Mouse (Mus musculus) forebrain, embryonic 13.5 days (tissue): ENCODE measurements around the gene Draxin. TPM values are rescaled to one million over a fixed set of nuclear protein-coding genes. Genes with fewer than 3 reads are reported as not detected.
"Not testable (repeated sequence)": the region's sequence is repeated elsewhere in the genome, so short reads cannot be mapped to it uniquely, and the experiment has no call there.

Experiments
- ATAC-seq: fragments of 200-750 bp; cut with Nextera tagmentation; 2 replicates; pipeline ENCODE4 v1.8.0; 2017
- H3K27ac ChIP-seq: fragments of 300-500 bp; sonication (generic); 2 replicates; pipeline ENCODE4 v1.5.1; 2015; ENCODE audit warnings: inconsistent platforms, mild to moderate bottlenecking, moderate library complexity
- H3K27me3 ChIP-seq: fragments of 300-500 bp; sonication (generic); 2 replicates; pipeline ENCODE4 v1.6.1; 2015; ENCODE audit warnings: mild to moderate bottlenecking, inconsistent platforms
- H3K36me3 ChIP-seq: fragments of 300-500 bp; sonication (generic); 2 replicates; pipeline ENCODE4 v1.6.1; 2015; ENCODE audit warnings: mild to moderate bottlenecking, inconsistent platforms; ENCODE audit not compliant: poor library complexity, severe bottlenecking
- H3K4me1 ChIP-seq: fragments of 300-500 bp; sonication (generic); 2 replicates; pipeline ENCODE4 v1.6.1; 2015; ENCODE audit warnings: inconsistent platforms
- H3K4me2 ChIP-seq: fragments of 300-500 bp; sonication (generic); 2 replicates; pipeline ENCODE4 v1.6.1; 2015; ENCODE audit warnings: inconsistent platforms, mild to moderate bottlenecking, moderate library complexity
- H3K4me3 ChIP-seq: fragments of 300-500 bp; sonication (generic); 2 replicates; pipeline ENCODE4 v1.5.1; 2015; ENCODE audit warnings: mild to moderate bottlenecking, inconsistent platforms
- H3K9ac ChIP-seq: fragments of 300-500 bp; sonication (generic); 2 replicates; pipeline ENCODE4 v1.6.1; 2015; ENCODE audit warnings: mild to moderate bottlenecking, inconsistent platforms
- H3K9me3 ChIP-seq: fragments of 300-500 bp; sonication (generic); replicated peaks from 2 replicates; pipeline ENCODE4 v1.6.1; 2016; ENCODE audit warnings: inconsistent platforms
- WGBS: fragments of 180-500 bp; shearing (Covaris S2); methylation state at CpG from one replicate; pipeline ENCODE4 v1.1.7; 2015; 5-methylcytosine and 5-hydroxymethylcytosine counted together
- polyA plus RNA-seq: library from polyadenylated mRNA; unstranded; fragments of >200 nt; fragmentation: Nextera tagmentation; extraction: Ambion mirVana; gene quantifications from 2 replicates; pipeline ENCODE4 v1.2.1, GENCODE M21; 2015

The Draxin gene
- polyA plus RNA-seq, 1 experiment from 2014 or later = 11.7 TPM

DNA sequence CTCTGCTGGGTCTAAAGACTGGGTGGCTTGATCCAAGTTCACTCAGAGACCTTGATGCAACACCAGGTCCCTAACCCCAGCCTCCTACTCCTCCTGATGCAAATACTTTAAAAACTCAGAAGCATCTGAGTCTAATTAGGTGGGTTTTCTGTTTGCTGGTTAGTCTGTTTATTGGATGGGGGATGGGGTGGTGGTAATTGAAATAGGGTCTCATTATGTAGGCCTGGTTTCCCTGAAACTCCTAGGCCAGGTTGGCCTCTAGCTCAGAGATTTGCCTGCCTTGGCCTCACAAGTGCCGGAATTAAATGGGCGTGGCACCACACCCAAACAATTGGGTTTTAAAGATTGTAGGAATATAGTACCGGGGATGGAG lies 7.8 kb downstream of the Draxin start:
- H3K4me1 ChIP-seq = peaks cover 75% of the 10 kb centered on the region
- no peak overlapping the region for H3K4me3 ChIP-seq
- H3K9me3 ChIP-seq = no peaks in the 10 kb centered on the region
- no peak overlapping the region for H3K9ac ChIP-seq
- peak overlapping the region; percentile 34; the same call in 1 of the 2 replicates for H3K4me2 ChIP-seq
- H3K27me3 ChIP-seq = no peaks in the 10 kb centered on the region
- H3K27ac ChIP-seq = peak overlapping the region; percentile 91
- WGBS = 57% methylated on average over 3 of the region's 3 CpGs
- no peak for ATAC-seq
- no peaks in the 10 kb centered on the region; the same call in 1 of the 2 replicates for H3K36me3 ChIP-seq

DNA sequence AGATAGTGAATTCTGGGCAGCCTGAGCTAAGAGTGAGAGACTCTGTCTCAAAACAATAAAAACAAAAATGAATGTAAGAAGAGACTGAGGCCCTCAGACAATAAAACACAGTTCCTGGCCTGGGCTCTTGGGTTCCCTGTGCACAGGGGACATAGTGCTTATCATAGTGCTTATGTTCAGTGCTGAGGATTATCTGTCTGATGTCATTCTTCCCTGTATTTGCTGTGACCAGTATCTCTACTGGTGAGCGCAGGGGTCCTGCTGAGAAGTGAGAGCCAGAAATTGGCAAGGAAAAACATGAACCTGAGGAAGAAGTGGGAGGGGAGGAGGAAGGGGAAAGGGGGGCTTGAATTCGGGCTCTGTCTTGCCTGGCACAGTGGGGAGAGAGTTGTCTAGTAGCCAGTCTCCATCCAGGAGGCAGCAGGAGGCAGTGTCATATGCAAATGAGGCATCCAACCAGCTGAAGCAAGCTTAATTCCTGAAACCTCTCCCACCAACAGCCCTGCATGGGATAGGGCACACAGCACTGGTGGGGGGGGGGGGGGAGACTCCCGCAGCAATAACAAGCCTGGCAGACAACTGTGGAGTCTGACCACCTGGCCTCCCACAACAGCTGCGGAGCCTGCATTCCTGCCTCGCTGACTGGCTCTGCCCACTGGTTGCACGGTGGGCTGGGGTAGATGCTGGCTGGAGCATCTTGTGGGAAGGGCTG lies 8.4 kb downstream of the Draxin start:
- Histone ChIP-seq H3K27ac (peak overlapping the region; percentile 91), H3K9ac (peak overlapping the region; percentile 12; the same call in 1 of the 2 replicates), H3K27me3 (no peaks in the 10 kb centered on the region), H3K4me1 (peaks cover 69% of the 10 kb centered on the region), H3K36me3 (peaks cover 4% of the 10 kb centered on the region; the same call in 1 of the 2 replicates), H3K4me3 (no peak overlapping the region), H3K4me2 (peak overlapping the region; percentile 34), H3K9me3 (0 out of 2 replicates have a peak, but pooled peaks cover 3% of the 10 kb centered on the region)
- peak; percentile 87 for ATAC-seq
- WGBS = 5% methylated on average over 6 of the region's 6 CpGs

DNA sequence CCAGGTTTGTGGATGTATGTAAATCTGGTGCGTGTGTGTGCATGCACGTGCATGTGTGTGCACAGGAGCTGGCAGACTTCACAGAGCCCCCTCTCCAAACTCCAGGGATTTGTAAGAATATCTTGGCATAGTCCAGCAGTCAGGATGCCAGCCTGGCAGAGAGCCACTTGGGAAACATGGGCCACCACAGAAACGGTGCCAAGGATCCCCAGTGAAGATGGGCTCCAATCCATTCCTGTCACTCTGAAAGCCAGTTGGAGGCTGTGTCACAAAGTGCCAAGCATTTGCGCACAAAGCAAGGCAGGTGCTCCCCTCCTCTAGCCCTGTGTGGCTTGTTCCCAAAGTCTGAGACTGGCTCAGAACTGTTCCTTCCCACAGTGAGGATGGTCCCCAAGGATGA lies 9.1 kb downstream of the Draxin start:
- peak; percentile 64 for ATAC-seq

DNA sequence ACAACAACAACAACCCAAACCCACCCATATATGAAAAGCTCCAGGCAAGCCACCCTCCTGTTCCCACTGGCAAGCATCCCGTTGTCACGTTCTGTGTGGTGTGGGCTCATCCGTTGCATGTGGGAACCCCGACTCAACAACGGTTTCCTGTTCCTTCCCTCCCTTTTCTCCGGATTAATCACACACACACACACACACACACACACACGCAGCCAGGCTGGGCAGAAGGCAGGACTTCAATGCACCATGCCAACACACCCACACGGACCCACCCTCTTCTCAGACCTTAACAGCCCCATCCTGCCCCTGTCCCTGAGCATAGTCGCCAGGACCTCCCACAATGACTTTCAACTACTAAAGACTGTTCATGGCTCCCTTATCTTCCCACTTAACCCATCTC lies 9.9 kb downstream of the Draxin start:
- no peak overlapping the region for H3K4me2 ChIP-seq
- H3K4me3 ChIP-seq = no peak overlapping the region
- peak overlapping the region; percentile 91 for H3K27ac ChIP-seq
- ATAC-seq = no peak
- H3K4me1 ChIP-seq = peaks cover 57% of the 10 kb centered on the region
- 0 out of 2 replicates have a peak, but pooled peaks cover 3% of the 10 kb centered on the region for H3K9me3 ChIP-seq
- WGBS = 75% methylated on average over 9 of the region's 9 CpGs
- peaks cover 7% of the 10 kb centered on the region; the same call in 1 of the 2 replicates for H3K36me3 ChIP-seq
- H3K27me3 ChIP-seq = no peaks in the 10 kb centered on the region
- H3K9ac ChIP-seq = no peak overlapping the region

More for the DNA sequence above, 9.1 kb downstream of the Draxin start:
- WGBS = 56% methylated on average over 4 of the region's 4 CpGs
- Histone ChIP-seq H3K9ac (no peak overlapping the region; the same call in 1 of the 2 replicates), H3K4me2 (peak overlapping the region; percentile 34), H3K4me3 (no peak overlapping the region), H3K9me3 (0 out of 2 replicates have a peak, but pooled peaks cover 3% of the 10 kb centered on the region), H3K36me3 (peaks cover 7% of the 10 kb centered on the region; the same call in 1 of the 2 replicates), H3K4me1 (peaks cover 61% of the 10 kb centered on the region), H3K27me3 (no peaks in the 10 kb centered on the region), H3K27ac (peak overlapping the region; percentile 91)

DNA sequence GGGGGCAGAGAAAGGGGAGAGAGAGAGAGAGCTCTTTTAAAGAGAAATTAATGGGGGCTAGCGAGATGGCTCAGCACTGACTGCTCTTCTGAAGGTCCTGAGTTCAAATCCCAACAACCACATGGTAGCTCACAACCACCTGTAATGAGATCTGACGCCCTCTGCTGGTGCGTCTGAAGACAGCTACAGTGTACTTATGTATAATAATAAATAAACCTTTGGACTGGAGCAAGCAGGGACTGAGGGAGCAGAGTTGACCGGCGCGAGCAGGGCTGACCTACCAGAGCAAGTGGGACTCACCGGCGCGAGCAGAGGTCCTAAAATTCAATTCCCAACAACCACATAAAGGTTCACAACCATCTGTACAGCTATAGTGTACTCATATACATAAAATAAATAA lies 10.9 kb downstream of the Draxin start:
- not testable (repeated sequence) for H3K4me2 ChIP-seq, ATAC-seq, H3K9ac ChIP-seq, H3K9me3 ChIP-seq, H3K27ac ChIP-seq, H3K4me3 ChIP-seq, H3K36me3 ChIP-seq, H3K27me3 ChIP-seq
- H3K4me1 ChIP-seq = peaks cover 54% of the 10 kb centered on the region
- WGBS = 91% methylated on average over 9 of the region's 9 CpGs

DNA sequence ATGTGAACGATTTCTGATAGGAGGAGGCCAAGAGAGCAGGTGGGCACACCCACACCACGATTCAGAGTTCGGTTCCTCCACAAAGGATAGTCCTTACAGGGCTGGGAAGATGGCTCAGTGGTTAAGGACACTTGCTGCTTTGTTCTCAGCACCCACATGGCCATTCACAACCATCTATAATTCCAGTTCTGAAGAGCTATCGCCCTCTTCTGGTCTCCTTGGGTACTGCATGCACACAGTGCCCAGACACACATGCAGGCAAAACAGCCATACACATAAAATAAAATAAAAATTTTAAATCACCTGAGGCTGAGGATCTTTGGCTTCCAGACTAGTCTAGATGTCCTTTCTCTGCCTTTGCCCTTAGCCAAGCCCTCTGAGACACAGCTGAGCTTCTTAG lies 13.1 kb downstream of the Draxin start:
- no peak for ATAC-seq
- H3K36me3 ChIP-seq = peaks cover 22% of the 10 kb centered on the region
- no peak overlapping the region for H3K4me2 ChIP-seq
- no peaks in the 10 kb centered on the region for H3K27me3 ChIP-seq
- WGBS = 79% methylated on average over 4 of the region's 4 CpGs
- no peak overlapping the region for H3K4me3 ChIP-seq
- peaks cover 32% of the 10 kb centered on the region for H3K4me1 ChIP-seq
- no peak overlapping the region for H3K27ac ChIP-seq
- H3K9ac ChIP-seq = no peak overlapping the region
- H3K9me3 ChIP-seq = 0 out of 2 replicates have a peak, but pooled peaks cover 3% of the 10 kb centered on the region

DNA sequence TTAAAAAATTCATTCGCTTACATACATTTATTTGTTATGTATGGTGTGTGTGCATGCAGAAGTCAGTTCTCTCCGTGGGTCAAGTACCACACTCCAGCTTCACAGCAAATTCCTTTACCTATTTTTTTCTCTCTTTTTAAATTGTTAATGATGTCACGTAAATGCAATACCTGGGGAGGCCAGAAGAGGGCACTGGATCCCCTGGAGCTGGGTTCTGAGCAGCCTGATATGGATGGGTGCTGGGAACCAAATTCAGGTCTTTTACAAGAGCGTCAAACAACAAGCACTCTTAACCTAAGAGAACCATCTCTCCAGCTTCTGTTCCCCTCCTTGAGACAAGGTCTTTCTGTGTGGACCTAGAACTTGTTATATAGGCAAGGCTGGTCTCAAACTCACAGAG lies 13.8 kb downstream of the Draxin start:
- Histone ChIP-seq H3K4me1 (peaks cover 25% of the 10 kb centered on the region), H3K4me3 (no peak overlapping the region), H3K36me3 (peaks cover 22% of the 10 kb centered on the region), H3K9ac (no peak overlapping the region), H3K27ac (no peak overlapping the region), H3K27me3 (no peaks in the 10 kb centered on the region), H3K9me3 (0 out of 2 replicates have a peak, but pooled peaks cover 3% of the 10 kb centered on the region), H3K4me2 (no peak overlapping the region)
- no peak for ATAC-seq
- WGBS = 80% methylated on average over 4 of the region's 4 CpGs

DNA sequence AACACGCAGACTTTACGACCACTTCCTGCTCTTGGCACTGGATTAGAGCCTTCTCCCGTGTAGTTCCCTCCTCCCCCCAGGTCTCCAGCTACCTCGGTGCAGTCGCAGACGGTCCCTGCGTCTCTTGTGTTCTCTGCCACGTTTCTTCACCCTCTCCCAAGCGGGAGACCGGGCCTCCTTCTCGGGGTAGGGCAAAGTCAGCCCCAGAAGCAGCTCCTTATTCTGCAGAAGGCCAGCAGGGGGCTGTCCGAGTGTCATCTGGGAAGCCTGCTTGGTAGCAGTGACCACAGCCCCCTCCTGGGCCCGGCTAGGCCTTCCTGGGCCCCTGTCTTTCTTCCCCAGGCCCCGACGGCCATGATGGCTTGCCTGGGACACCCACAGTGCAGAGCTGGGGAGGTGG lies 15.0 kb downstream of the Draxin start:
- Histone ChIP-seq H3K4me1 (peaks cover 13% of the 10 kb centered on the region), H3K4me2 (peak overlapping the region; percentile 0; the same call in 1 of the 2 replicates), H3K27me3 (no peaks in the 10 kb centered on the region), H3K4me3 (no peak overlapping the region), H3K27ac (peak overlapping the region; percentile 71), H3K9ac (peak overlapping the region; percentile 38), H3K36me3 (peaks cover 22% of the 10 kb centered on the region), H3K9me3 (0 out of 2 replicates have a peak, but pooled peaks cover 3% of the 10 kb centered on the region)
- WGBS = 9% methylated on average over 15 of the region's 15 CpGs
- 0 out of 2 replicates have a peak, but pooled peaks have one; percentile 25 for ATAC-seq

DNA sequence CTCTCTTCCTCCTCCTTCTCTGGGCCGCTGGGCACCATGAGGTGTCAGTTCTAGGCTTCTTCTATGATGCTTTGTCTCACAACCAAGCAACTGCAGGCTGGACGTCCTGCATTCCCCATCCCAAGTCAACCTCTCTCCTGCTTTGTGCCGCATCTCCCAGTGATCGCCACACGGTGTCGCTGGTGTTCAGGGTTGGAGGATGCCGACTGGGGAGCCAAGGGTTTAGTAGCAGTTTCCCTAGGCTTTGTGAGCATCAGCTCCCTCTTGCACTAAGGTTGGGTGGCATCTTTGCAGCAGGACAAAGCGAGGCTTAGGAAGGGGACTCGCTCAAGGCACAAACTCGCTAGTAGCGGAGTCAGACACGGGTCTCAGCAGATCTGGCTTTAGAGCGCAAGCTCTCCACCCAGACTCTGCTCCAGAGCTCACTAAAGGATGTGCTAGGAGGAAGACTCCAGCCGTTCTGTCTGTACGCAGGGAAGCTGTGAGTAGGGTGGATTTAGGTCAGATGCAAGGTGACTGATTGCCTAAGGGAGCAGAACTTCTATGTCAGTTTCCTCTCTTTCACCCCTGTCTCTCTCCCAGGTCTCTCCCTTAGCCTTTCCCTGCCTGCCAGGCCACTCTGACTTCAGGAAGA lies 15.6 kb downstream of the Draxin start:
- peak; percentile 79 for ATAC-seq
- Histone ChIP-seq H3K4me3 (no peak overlapping the region), H3K36me3 (peaks cover 25% of the 10 kb centered on the region), H3K4me2 (peak overlapping the region; percentile 34), H3K4me1 (peaks cover 10% of the 10 kb centered on the region), H3K27me3 (no peaks in the 10 kb centered on the region), H3K27ac (peak overlapping the region; percentile 71), H3K9me3 (0 out of 2 replicates have a peak, but pooled peaks cover 3% of the 10 kb centered on the region), H3K9ac (peak overlapping the region; percentile 38)
- WGBS = 5% methylated on average over 15 of the region's 15 CpGs

DNA sequence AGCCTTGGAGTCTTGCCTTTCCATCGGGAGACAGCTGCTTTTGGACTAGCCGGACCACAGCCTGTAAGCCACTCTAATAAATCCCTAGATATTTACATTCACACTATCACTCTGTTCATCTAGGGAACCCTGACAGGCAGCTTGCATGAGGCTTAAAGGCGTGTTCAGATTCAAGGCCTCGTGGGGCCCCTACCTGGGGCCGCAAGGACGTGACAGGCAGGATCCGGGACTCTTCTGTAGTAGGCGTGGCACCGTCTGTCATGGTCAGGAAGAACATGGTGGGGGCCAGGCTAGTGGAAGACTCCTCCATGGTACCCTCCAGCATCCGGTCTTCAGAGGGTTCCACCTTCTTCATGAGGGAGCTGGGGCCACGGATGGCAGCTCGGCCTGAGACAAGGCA lies 18.0 kb downstream of the Draxin start:
- H3K27ac ChIP-seq = no peak overlapping the region
- no peak overlapping the region for H3K4me2 ChIP-seq
- 0 out of 2 replicates have a peak, but pooled peaks cover 3% of the 10 kb centered on the region for H3K9me3 ChIP-seq
- H3K4me1 ChIP-seq = peaks cover 18% of the 10 kb centered on the region
- H3K4me3 ChIP-seq = no peak overlapping the region
- no peak overlapping the region for H3K9ac ChIP-seq
- WGBS = 82% methylated on average over 12 of the region's 12 CpGs
- no peak for ATAC-seq
- no peaks in the 10 kb centered on the region for H3K27me3 ChIP-seq
- peaks cover 46% of the 10 kb centered on the region for H3K36me3 ChIP-seq

DNA sequence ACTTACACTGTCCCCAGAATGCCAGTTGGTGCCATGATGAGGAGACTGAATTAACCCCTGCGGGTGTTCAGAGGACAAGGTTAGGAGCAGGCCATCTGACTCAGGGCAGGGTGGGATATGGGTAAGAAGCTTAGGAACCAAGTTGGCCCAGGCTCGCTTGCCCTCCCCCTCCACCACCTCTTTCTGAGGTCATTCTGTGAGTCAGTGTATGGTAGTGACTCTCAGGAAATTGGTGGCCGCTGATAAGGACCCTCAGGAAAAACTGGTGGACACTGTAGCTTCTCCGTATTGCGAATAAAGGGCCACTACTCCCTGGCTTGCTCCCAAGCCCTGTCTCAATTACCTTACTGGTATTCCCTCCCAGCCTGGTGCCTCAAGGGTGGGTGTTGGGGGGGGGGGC lies 21.3 kb downstream of the Draxin start:
- H3K27me3 ChIP-seq = no peaks in the 10 kb centered on the region
- ATAC-seq = no peak
- 0 out of 2 replicates have a peak overlapping the region, but pooled peaks have one; percentile 30 for H3K9ac ChIP-seq
- peaks cover 9% of the 10 kb centered on the region; the same call in 1 of the 2 replicates for H3K4me1 ChIP-seq
- H3K4me2 ChIP-seq = no peak overlapping the region
- H3K27ac ChIP-seq = no peak overlapping the region; the same call in 1 of the 2 replicates
- 92% methylated on average over 5 of the region's 5 CpGs for WGBS
- no peak overlapping the region for H3K4me3 ChIP-seq
- H3K9me3 ChIP-seq = no peaks in the 10 kb centered on the region
- H3K36me3 ChIP-seq = peaks cover 48% of the 10 kb centered on the region

DNA sequence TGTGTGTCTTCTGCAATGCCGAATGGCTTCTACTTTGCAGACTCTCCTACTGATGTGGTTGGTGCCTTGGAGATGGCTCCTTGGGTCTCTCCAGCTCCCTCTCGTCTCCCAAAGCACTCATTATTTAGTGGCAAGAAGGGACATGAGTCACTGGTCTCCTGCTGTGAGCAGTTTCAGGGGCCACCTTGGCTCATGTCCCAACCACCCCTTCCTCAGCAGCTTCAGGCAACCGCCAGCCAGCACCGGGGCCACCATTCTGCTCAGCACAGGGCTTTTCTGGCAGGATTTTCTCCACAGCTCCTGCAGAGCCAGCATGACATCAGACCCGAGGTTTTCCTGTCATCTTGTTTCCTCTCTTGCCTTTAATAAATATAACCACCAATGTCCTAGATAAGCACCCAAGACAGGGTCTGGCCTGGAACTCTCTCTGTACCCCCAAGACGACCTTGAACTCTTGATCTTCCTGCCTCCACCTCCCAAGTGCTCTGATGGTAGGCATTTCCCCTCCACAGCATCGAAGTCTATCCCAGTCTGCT lies 21.9 kb downstream of the Draxin start:
- 73% methylated on average over 7 of the region's 7 CpGs for WGBS
- Histone ChIP-seq H3K27ac (0 out of 2 replicates have a peak overlapping the region, but pooled peaks have one; percentile 70), H3K4me3 (no peak overlapping the region), H3K4me1 (peaks cover 9% of the 10 kb centered on the region; the same call in 1 of the 2 replicates), H3K9ac (0 out of 2 replicates have a peak overlapping the region, but pooled peaks have one; percentile 30), H3K9me3 (no peaks in the 10 kb centered on the region), H3K27me3 (no peaks in the 10 kb centered on the region), H3K36me3 (peaks cover 44% of the 10 kb centered on the region), H3K4me2 (no peak overlapping the region)
- no peak for ATAC-seq
